Mouse (Mus musculus) spleen, postnatal 36 days (tissue): ENCODE results near the gene Ptpro.

Experiments used
- DNase-seq, 2 experiments: peaks; one replicate each; pipeline ENCODE4 v3.0.0; 2022; ENCODE audit warnings: low spot score in 2 of 2, mixed read lengths in 1 of 2

Gene Ptpro

DNA sequence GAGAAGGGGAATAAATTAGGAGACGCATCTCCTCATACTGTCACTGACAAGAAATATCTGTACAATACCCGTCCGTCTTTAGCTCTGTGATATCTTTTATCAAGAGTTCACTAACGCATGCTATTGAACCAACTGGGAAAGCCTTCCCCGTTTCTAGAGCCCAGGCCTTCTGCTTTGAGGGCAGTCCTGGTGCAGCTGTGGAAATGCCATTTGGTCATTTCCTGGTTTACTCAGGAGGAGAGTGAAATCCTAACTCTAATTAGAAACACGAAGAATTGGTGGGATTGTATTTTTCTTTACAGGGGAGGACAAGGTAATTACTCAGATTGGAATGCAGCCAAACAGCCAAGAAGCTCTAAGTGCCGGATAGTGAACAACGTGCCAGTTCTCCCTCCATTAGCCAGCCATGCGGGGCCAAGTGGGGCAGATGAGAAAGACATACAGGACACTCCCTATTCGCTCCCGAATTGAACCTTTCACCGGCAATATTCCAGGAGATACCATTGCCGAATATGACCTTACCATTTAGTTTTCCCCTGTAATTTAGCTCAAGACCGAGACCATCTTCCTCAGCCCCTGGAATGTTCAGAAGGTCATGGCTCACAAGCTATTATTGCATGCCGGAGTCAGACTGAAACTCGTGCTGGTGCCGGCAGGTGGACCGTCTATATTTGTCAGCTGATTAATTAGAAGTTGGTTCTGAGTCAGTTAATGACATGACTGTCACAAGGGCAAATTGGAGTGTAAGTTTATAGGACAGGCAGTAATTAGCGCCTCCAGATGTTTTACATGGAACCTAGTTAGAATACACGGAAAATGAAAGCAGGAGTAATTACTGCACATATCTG lies 43.1 kb downstream of the Ptpro start:
- DNase-seq: no peak

- no peak for DNase-seq
These were observed 50.4 kb downstream of the Ptpro start for GRCm38 (mm10) chr6:137302561-137302960.

- DNase-seq: no peak
These were observed 51.7 kb downstream of the Ptpro start for GRCm38 (mm10) chr6:137303824-137304223.

- DNase-seq: no peak
These were observed 63.1 kb downstream of the Ptpro start for GRCm38 (mm10) chr6:137315265-137315664.

DNA sequence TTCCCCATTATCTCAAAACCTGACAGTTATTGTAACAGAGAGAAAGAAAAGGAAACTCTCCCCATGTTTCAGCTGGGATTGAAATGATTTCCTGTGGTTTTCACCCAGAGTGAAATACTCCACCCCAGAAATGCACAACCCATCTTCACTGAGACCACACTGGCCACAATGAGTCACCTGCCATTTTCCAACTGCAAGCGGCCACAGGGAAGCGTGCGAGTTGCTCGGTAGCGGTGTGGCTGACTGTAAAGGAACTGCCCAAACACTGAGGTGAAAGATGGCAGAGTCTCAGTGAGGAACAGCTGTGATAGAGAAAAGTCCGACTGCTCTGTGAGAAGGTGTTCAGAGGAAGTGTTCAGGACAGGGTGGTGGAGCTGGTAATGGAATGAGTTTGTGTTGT lies 64.2 kb downstream of the Ptpro start:
- no peak for DNase-seq

DNA sequence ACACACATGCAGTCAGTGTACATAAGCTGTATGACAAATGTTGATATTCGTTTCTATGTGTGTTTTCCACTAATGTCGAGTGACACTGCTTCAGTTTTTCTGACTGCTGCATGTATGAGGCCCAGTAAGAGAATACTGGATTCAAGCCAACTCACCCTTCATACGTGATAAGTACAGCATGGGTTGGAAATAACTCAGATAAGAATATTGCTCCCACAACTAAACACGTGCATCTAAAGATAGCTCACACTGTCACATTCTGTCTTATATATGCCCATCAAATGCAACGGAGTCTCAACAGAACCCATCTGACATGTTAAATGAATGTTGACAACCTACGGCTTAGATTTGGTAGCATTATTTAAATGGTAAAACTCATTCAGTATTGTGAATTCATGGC lies 65.4 kb downstream of the Ptpro start:
- no peak for DNase-seq

DNA sequence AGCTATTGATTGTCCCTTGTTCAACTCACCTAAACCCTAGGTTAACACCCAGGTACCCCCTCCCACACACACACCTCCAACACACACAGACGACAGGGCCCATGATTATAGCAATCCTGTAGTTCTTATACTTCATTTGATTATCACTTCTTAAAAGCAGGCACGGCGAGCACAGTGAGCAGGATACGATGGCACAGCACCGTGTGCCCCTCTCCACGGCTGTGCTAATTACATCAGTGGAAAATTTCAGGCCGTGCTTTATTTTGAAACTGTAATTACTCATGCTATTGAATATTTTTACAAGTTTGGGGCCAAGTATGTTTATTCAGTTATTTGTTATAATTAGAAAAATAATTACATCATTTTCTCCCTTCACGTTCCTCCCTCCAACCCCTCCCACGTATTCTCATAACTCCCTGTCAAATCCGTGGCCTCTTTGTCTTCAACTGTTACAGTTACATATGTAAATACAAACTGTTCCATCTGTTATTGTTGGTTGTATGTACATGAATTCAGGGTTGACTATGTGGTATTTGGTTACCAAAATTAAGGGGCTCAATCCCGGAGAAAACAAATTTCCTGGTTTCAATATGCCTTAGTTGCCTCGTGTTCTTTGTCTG lies 66.2 kb downstream of the Ptpro start:
- no peak for DNase-seq

GRCm38 (mm10) chr6:137319658-137320057 lies 67.5 kb downstream of the Ptpro start:
- no peak for DNase-seq

GRCm38 (mm10) chr6:137327718-137328117 lies 75.6 kb downstream of the Ptpro start:
- no peak for DNase-seq

DNA sequence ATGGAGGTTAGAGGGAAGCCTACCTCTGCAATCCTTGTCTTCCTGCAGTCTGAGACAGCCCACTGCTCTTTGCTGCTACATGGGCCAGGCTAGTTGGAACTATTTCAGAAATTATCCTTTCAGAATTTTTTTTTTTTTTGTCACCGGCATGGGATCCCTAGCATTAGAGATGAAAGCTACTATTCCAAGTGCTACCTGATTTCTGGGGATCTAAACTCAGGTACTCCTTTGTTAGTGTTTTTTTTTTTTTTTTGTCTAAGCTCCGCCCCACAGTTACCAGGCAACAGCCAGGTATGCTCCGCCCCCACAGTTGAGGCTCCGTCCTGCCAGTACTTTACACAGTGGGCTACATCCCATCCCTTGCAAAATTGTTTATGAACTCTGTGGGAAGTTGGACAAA lies 76.1 kb downstream of the Ptpro start:
- DNase-seq: no peak

DNA sequence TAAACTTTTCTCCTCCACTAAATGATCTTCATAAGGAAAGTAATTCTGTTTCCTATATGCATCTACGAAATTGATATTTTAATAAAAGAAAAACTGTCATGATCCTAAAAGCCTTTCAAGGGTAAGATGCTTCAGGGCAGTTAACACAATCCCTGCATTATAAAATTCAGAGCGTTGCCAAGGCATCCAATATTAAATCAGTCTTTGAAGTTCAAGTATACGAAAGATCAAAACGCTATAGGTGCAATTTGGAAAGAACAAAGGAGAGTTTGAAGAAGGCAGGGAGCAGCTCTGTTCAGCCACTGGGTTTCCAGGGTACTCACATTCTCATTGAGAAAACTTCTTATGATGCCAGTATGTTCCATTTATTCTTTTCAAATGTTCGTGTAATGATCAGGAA lies 78.7 kb downstream of the Ptpro start:
- DNase-seq: no peak

DNA sequence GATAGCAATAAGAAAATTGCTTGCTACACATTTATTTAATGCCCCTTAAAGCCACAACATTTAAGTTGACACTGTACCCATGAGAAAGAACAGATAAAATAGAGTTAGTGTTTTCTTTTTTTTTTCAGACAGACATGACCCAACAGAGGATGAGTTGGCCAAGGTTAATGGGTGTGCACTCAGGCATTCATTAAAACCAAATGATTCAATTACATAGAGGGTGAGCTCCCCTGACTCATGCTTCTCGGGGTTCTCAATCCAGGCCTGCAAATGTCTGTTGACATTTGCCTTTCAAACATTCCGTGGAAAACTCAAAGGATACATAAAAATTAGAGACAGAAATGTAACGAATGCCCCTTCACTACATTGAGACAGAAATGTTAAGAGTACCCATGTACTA lies 79.7 kb downstream of the Ptpro start:
- DNase-seq: no peak

DNA sequence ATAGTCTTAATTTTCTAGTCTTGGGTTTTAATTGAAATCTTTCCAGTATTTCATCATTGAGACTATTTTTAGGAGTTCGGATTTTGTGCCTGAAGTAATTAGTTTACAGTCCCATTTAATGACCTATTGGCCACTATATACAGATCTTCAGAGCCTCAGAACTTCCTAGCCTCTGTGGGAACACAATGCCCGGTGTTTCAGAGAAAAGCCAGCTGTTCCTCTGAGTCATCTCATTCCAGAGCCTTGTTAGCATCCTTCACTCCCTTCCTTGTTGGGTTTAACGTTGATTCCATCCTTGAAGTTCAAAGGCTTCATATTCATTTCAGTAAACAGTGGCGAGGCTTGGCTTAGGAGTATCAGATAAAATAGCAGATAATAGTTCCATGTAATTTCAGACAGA lies 87.0 kb downstream of the Ptpro start:
- no peak for DNase-seq

- DNase-seq: no peak
These were observed 91.7 kb downstream of the Ptpro start for GRCm38 (mm10) chr6:137343688-137344441.

DNA sequence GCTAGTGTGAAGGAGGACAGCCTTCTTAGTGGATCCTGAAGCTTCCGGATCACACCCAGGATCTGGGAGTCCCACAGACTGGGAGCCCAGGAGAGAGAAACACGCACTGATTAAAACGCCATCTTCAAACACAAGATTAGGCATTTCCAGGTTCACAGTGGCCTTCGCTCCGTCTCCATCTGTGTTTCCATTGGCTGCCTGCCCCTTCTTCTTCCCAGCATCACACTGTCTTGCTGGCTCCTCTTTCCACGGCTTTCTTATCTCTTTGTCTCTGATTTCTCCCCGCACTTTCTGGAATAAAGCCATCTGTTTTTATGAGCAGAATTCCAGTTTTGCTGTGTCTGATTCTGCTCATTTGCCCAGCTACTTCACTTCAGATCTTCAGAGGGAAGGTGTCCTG lies 108.0 kb downstream of the Ptpro start:
- DNase-seq: no peak

DNA sequence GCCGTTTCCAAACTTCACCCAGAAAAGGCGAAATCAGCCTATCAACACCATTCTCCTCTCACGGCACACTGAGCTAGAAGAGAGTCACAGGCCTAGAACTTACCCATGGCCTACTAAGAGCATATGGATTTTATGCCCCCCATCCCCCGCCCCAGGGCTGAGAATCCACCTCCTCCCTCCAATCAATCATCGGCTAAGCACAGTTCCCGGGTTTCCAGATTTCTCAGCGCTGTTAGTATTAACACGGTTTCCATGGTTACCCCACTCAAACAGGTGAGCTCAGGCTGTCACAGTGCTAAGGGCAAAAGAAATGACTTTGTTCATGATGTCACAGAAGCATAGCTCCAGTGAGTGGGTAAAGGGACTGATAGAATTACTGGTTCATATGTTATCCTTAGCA lies 110.1 kb downstream of the Ptpro start:
- DNase-seq: no peak

- no peak for DNase-seq
These were observed 112.6 kb downstream of the Ptpro start for GRCm38 (mm10) chr6:137364681-137365080.

DNA sequence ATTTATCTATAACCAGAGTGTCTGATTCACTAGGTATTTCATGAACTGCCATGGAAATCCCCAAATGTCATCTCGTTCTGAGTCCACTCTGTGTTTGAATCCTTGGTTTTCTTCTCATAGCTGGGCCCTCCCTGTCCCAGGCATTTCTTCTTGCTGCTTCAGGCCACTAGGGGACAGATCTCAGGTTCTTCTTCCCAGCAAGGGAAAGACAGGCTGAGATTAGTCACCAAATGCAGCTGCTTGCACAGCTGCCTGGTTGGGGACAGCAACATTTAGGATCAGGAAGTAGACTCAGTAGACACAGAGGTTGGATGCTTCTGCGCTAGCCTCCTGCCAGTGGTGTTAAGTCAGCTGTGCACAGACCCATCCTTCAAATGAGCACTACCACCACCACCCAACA lies 113.5 kb downstream of the Ptpro start:
- DNase-seq: no peak

- DNase-seq: no peak
These were observed 118.6 kb downstream of the Ptpro start for GRCm38 (mm10) chr6:137370745-137371144.

DNA sequence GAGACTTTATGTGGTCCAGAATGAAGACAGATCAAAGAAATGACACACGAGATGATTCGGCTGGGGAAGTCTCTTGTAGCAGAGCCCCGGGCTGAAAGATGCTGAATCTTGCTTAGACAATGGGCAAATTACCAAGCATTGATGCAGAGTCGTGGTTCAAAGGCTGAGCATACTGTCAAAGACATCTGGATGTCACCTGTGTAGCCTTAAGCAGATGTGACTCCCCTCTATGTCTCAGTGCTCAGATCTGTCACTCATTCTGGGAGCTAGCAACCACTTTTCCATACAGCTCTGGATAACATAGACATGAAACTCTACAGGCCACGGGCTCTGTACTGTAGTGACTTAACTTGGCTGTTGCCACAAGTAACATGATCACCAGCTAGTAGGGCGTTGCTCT lies 119.3 kb downstream of the Ptpro start:
- DNase-seq: no peak

GRCm38 (mm10) chr6:137373920-137374319 lies 121.8 kb downstream of the Ptpro start:
- no peak for DNase-seq

GRCm38 (mm10) chr6:137382546-137382945 lies 130.4 kb downstream of the Ptpro start:
- no peak for DNase-seq

DNA sequence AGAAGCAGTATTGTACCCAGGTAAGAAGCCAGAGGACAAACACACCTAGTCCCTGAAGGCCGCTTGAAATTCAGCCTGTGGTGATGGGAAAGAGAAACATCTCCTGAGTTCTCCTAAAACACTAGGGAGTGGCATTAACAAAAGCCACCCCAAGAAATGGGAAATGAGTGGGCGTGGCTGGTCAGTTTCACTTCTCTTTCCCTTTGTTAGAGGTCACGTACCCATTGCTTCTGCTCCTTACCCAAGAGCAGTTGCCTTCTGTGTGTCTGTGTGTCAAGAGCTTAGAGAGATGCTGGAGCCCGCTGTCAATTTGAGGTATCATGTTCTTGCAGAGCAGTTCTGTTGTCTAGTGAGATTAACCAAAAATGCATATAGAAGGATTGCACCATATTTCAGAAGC lies 134.2 kb downstream of the Ptpro start:
- peak; percentile 59 to 74 for DNase-seq
